Comparison of ENCODE assay signal across 11 mouse cellular contexts in genomic region chr5:36568118-36568517, GRCm38 (mm10). TPM values are rescaled to one million over a fixed set of nuclear protein-coding genes. Genes with fewer than 3 reads are reported as not detected.
A peak's percentile ranks its signal among the peaks of the same experiment; 100 is the strongest.
DNase-seq lines count a peak whose midpoint lies in the region.
"Had no signal": no experiment of that assay in that cellular context is flagged by ENCODE, and none has a peak within 500 bp of the region (broad histone marks: within the 10 kb centered on the region; RNA-seq: fewer than 3 reads in every experiment).

No protein-coding gene starts in this region.

- peak; percentile 32 for DNase-seq in gastrocnemius, postnatal 14 days
- DNase-seq in gastrocnemius, postnatal 4 days (ENCODE audit: low spot score in 2 of 2) = no peak
- DNase-seq in adrenal gland, postnatal 14 days = peak; percentile 75
- DNase-seq in kidney, postnatal 14 days = peak; percentile 86
- DNase-seq in lung, postnatal 14 days = peak; percentile 69
- DNase-seq in thymus, postnatal 0 days (ENCODE audit: low spot score) = no peak
- DNase-seq in testis, postnatal 10 days (ENCODE audit: low spot score) = no peak
- DNase-seq in layer of hippocampus, postnatal 25 days (ENCODE audit: extremely low spot score in 1 of 2, low spot score in 1 of 2) = no peak
- DNase-seq: cerebellum, postnatal 36 days; right cerebral cortex, adult 18-20 months; thymus, postnatal 25 days had no signal

- intact Hi-C loops in gastrocnemius, postnatal 14 days (cut with DNase I; ENCODE audit: low total_unique reads) = no loop called here

RNA-seq across cellular contexts. Expression of gene Tbc1d14, which starts 25.0 kb away (rescaled TPM):
- total RNA-seq in gastrocnemius, postnatal 14 days (2021) = 10 to 100 TPM; 13.9 to 14.6 TPM
- total RNA-seq in gastrocnemius, postnatal 4 days (2021) = 10 to 100 TPM; 24.8 to 27.5 TPM
- 31.9 and 32.4 TPM in 2 replicates for total RNA-seq in adrenal gland, postnatal 14 days (2021)
- 22.4 and 22.6 TPM in 2 replicates for polyA plus RNA-seq in thymus, postnatal 0 days (2015; fragmentation: Nextera tagmentation; extraction: Ambion mirVana)
- total RNA-seq in layer of hippocampus, postnatal 25 days (2021) = 100 to 1,000 TPM in 1 of 2 experiments, 10 to 100 TPM in 1; 92.4 to 104 TPM

Comparison
In these comparisons a context has a peak if more than half of its experiments do, and no peak if none do; other contexts are left out.
1. DNase-seq: peak in gastrocnemius, postnatal 14 days (single experiment), adrenal gland, postnatal 14 days (single experiment), kidney, postnatal 14 days (single experiment) and lung, postnatal 14 days (single experiment); none in gastrocnemius, postnatal 4 days (0 of 2), thymus, postnatal 0 days (single experiment), testis, postnatal 10 days (single experiment) and layer of hippocampus, postnatal 25 days (0 of 2).